In genomic region chr5:76477764-76478163, GRCm38 (mm10) we compare ENCODE assay signal across 24 mouse cellular contexts. TPM values are rescaled to one million over a fixed set of nuclear protein-coding genes. Genes with fewer than 3 reads are reported as not detected.
"Had no signal": no experiment of that assay in that cellular context is flagged by ENCODE, and none has a peak within 500 bp of the region (broad histone marks: within the 10 kb centered on the region; RNA-seq: fewer than 3 reads in every experiment).

No protein-coding gene starts in this region.

- H3K27me3 ChIP-seq: kidney, embryonic 15.5 days; limb, embryonic 13.5 days; neural tube, embryonic 12.5 days; stomach, embryonic 15.5 days had no signal

- H3K27ac ChIP-seq: kidney, embryonic 15.5 days; limb, embryonic 13.5 days; liver, embryonic 14.5 days; neural tube, embryonic 12.5 days; stomach, embryonic 15.5 days had no signal

- H3K9me3 ChIP-seq: kidney, embryonic 15.5 days; limb, embryonic 13.5 days; neural tube, embryonic 12.5 days; stomach, embryonic 15.5 days had no signal

- H3K4me1 ChIP-seq: kidney, embryonic 15.5 days; limb, embryonic 13.5 days; neural tube, embryonic 12.5 days; stomach, embryonic 15.5 days had no signal

- H3K9ac ChIP-seq: kidney, embryonic 15.5 days; limb, embryonic 13.5 days; liver, embryonic 14.5 days; neural tube, embryonic 12.5 days; stomach, embryonic 15.5 days had no signal

- H3K4me3 ChIP-seq: kidney, embryonic 15.5 days; limb, embryonic 13.5 days; neural tube, embryonic 12.5 days; stomach, embryonic 15.5 days had no signal

- DNase-seq: kidney, adult 2 months; kidney, postnatal 14 days; left cerebral cortex, postnatal 4 days; lung, adult 18-20 months; right cerebral cortex, postnatal 14 days; thymus, adult 2 months; thymus, postnatal 25 days had no signal

- H3K4me2 ChIP-seq: kidney, embryonic 15.5 days; limb, embryonic 13.5 days; neural tube, embryonic 12.5 days; stomach, embryonic 15.5 days had no signal

- H3K36me3 ChIP-seq: kidney, embryonic 15.5 days; limb, embryonic 13.5 days; neural tube, embryonic 12.5 days; stomach, embryonic 15.5 days had no signal

RNA-seq across cellular contexts. Expression of gene Gm7271, which starts 6.1 kb away (rescaled TPM):
- total RNA-seq: layer of hippocampus, adult 8-10 months; layer of hippocampus, postnatal 14 days; left cerebral cortex, adult 18-20 months; left cerebral cortex, postnatal 4 days; liver, adult 2 months; megakaryocyte-erythroid progenitor cell, adult 5-6 weeks; monocyte, adult 5-6 weeks; neutrophil, adult 5-6 weeks had no signal
- polyA plus RNA-seq: kidney, adult 2 months; kidney, embryonic 15.5 days; large intestine, adult 2 months; limb, embryonic 13.5 days; liver, adult 2 months; liver, embryonic 14.5 days; lung, embryonic 16.5 days; spleen, adult 2 months; stomach, embryonic 15.5 days; testis, adult 2 months; thymus, adult 2 months; urinary bladder, adult 2 months had no signal
